Mouse (Mus musculus): ENCODE measurements at regions not wholly inside any gene's neighbourhood (a gene's known extent, or its start where the extent isn't known, plus 50 kb on each side); places are given as distances from the start of the nearest gene placed in this dataset.

DNA sequence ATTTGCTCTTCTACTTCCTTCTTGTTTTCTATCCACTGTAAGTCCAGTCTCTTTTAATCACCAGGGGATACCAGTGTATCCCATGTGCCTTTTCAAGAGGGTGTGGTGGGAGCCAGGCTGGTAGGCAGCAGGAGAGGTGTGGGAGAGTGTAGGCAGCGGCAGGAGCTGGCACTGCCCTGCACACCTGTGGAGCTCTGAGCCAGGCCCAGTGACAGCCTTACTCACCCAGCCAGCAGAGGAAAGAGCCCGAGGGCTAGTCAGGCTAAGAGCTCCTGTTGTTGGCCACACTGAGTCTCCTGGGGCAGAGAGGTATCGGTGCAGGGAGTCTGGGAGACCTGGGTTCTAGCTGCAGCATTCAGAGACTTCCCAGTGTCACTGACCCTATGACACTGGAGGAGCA is 145.5 kb upstream of the Tmem45b start:
- no peaks in the 10 kb centered on the region for H3K36me3 ChIP-seq
- no peaks in the 10 kb centered on the region for H3K27me3 ChIP-seq
- H3K4me2 ChIP-seq: no peak overlapping the region
- H3K9me3 ChIP-seq: no peaks in the 10 kb centered on the region
- 70% methylated on average over 3 of the region's 3 CpGs for WGBS
- H3K9ac ChIP-seq: no peak overlapping the region
- ATAC-seq (ENCODE audit: insufficient number of reproducible peaks, low FRiP score, low TSS enrichment, low read depth): no peak
- H3K27ac ChIP-seq: no peak overlapping the region
- peaks cover 23% of the 10 kb centered on the region for H3K4me1 ChIP-seq
- H3K4me3 ChIP-seq: no peak overlapping the region

GRCm38 (mm10) chr9:31608084-31608870 is 144.0 kb upstream of the Tmem45b start:
- Histone ChIP-seq H3K27ac (peak overlapping the region; percentile 47), H3K4me3 (no peak overlapping the region), H3K4me1 (peaks cover 28% of the 10 kb centered on the region), H3K36me3 (no peaks in the 10 kb centered on the region), H3K9ac (no peak overlapping the region), H3K27me3 (no peaks in the 10 kb centered on the region), H3K9me3 (no peaks in the 10 kb centered on the region), H3K4me2 (no peak overlapping the region)
- ATAC-seq (ENCODE audit: insufficient number of reproducible peaks, low FRiP score, low TSS enrichment, low read depth): 0 out of 2 replicates have a peak, but pooled peaks have one; percentile 52
- WGBS: 33% methylated on average over 8 of the region's 8 CpGs

- 83% methylated on average over 6 of the region's 6 CpGs for WGBS
- H3K4me1 ChIP-seq: peaks cover 28% of the 10 kb centered on the region
- no peaks in the 10 kb centered on the region for H3K9me3 ChIP-seq
- no peak overlapping the region for H3K4me3 ChIP-seq
- no peak overlapping the region for H3K9ac ChIP-seq
- no peak overlapping the region for H3K4me2 ChIP-seq
- no peak for ATAC-seq (ENCODE audit: insufficient number of reproducible peaks, low FRiP score, low TSS enrichment, low read depth)
- H3K27me3 ChIP-seq: no peaks in the 10 kb centered on the region
- no peaks in the 10 kb centered on the region for H3K36me3 ChIP-seq
- no peak overlapping the region for H3K27ac ChIP-seq
Measured at GRCm38 (mm10) chr9:31606936-31607335, 142.7 kb upstream of the Tmem45b start.

DNA sequence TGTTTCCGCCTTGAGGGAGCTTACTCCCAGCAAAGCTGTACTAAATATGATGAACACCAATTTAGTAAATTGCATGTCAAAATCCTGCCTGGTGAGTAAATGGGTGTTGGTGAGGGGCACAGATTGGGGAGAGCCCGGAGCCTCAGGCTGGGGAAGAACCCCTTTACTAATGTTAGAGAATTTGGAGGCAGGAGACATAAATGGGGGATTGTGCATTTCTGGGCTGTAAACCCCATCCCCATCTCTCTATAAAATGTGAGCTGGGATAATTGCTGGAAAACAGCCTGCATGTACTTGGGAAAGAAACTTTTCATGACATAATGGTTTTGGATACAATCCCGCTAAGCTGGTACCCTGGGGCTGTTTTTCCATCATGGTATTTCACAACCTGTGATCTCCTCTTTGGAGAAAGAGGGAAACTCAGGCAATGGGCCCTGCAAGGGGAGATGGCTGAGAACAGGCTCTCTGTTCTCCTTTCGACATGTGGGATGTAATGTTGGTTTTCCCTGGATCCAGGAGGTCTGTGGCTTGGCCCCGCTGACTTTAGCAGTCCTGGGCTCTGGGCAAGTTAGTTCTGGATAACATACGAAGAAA is 140.3 kb upstream of the Tmem45b start:
- ATAC-seq (ENCODE audit: insufficient number of reproducible peaks, low FRiP score, low TSS enrichment, low read depth): peak; percentile 61; the same call in 1 of the 2 replicates
- Histone ChIP-seq H3K27ac (peak overlapping the region; percentile 69), H3K9ac (no peak overlapping the region), H3K27me3 (no peaks in the 10 kb centered on the region), H3K9me3 (no peaks in the 10 kb centered on the region), H3K4me3 (no peak overlapping the region), H3K4me2 (no peak overlapping the region), H3K4me1 (peaks cover 21% of the 10 kb centered on the region), H3K36me3 (no peaks in the 10 kb centered on the region)
- 36% methylated on average over 6 of the region's 6 CpGs for WGBS

GRCm38 (mm10) chr9:31602707-31603106 is 138.4 kb upstream of the Tmem45b start:
- H3K4me3 ChIP-seq: no peak overlapping the region
- H3K4me1 ChIP-seq: peaks cover 11% of the 10 kb centered on the region
- ATAC-seq (ENCODE audit: insufficient number of reproducible peaks, low FRiP score, low TSS enrichment, low read depth): no peak
- H3K9ac ChIP-seq: no peak overlapping the region
- no peaks in the 10 kb centered on the region for H3K36me3 ChIP-seq
- WGBS: 88% methylated on average over 4 of the region's 4 CpGs
- H3K4me2 ChIP-seq: no peak overlapping the region
- no peaks in the 10 kb centered on the region for H3K9me3 ChIP-seq
- no peak overlapping the region for H3K27ac ChIP-seq
- no peaks in the 10 kb centered on the region for H3K27me3 ChIP-seq

DNA sequence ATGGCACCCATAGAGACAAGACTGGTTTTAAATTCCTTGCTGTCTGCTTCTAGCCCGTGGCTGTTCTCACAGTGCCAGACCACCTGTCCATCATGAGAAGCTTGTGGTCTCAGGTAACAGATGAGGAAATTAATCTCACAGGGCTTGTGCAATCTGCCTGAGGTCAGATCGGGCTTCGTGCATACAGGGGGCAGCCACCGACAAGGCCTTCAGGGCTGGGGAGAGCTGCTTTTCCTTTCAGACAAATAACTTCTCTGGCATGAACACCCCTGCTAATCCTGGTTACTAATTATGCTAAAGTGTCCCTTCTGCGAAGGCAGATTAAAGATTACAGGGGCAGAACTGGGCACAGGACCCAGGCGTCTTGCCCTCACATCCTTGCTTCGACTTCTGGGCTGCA is 130.8 kb upstream of the Tmem45b start:
- Histone ChIP-seq H3K9ac (no peak overlapping the region), H3K4me2 (no peak overlapping the region), H3K4me1 (no peaks in the 10 kb centered on the region), H3K4me3 (no peak overlapping the region), H3K9me3 (no peaks in the 10 kb centered on the region), H3K36me3 (no peaks in the 10 kb centered on the region), H3K27me3 (no peaks in the 10 kb centered on the region), H3K27ac (no peak overlapping the region)
- ATAC-seq (ENCODE audit: insufficient number of reproducible peaks, low FRiP score, low TSS enrichment, low read depth): no peak
- 48% methylated on average over 7 of the region's 7 CpGs for WGBS

DNA sequence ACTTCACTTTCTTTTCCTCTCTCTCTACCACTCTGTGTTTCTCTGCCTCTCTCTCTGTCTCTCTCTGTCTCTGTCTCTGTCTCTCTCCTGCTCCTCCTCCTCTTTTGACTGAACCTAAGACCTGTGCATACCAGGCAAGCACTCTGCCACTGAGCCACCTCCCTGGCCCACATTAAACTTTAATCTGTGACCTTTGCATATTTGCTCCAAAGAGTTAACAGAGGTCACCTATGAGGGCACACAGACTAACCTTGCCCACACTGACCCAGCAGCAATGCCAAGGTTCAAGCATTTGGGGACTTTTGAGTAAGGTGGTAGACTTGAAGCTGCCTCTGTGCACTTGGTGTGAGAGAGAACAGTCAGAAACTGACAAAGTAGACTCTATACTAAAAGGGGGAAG is 123.4 kb upstream of the Tmem45b start:
- no peak overlapping the region for H3K27ac ChIP-seq
- no peak for ATAC-seq (ENCODE audit: insufficient number of reproducible peaks, low FRiP score, low TSS enrichment, low read depth)
- H3K4me3 ChIP-seq: no peak overlapping the region
- peaks cover 15% of the 10 kb centered on the region; the same call in 1 of the 2 replicates for H3K4me1 ChIP-seq
- no peaks in the 10 kb centered on the region for H3K36me3 ChIP-seq
- H3K9ac ChIP-seq: no peak overlapping the region
- H3K9me3 ChIP-seq: no peaks in the 10 kb centered on the region
- H3K27me3 ChIP-seq: peaks cover 4% of the 10 kb centered on the region; the same call in 1 of the 2 replicates
- no peak overlapping the region for H3K4me2 ChIP-seq

- Histone ChIP-seq H3K27ac (peak overlapping the region; percentile 33; the same call in 1 of the 2 replicates), H3K4me3 (no peak overlapping the region), H3K4me1 (peaks cover 15% of the 10 kb centered on the region; the same call in 1 of the 2 replicates), H3K36me3 (no peaks in the 10 kb centered on the region), H3K9ac (no peak overlapping the region), H3K27me3 (peaks cover 9% of the 10 kb centered on the region), H3K4me2 (no peak overlapping the region), H3K9me3 (no peaks in the 10 kb centered on the region)
- 37% methylated on average over 10 of the region's 10 CpGs for WGBS
- no peak for ATAC-seq (ENCODE audit: insufficient number of reproducible peaks, low FRiP score, low TSS enrichment, low read depth)
Measured at GRCm38 (mm10) chr9:31583983-31584382, 119.7 kb upstream of the Tmem45b start.

DNA sequence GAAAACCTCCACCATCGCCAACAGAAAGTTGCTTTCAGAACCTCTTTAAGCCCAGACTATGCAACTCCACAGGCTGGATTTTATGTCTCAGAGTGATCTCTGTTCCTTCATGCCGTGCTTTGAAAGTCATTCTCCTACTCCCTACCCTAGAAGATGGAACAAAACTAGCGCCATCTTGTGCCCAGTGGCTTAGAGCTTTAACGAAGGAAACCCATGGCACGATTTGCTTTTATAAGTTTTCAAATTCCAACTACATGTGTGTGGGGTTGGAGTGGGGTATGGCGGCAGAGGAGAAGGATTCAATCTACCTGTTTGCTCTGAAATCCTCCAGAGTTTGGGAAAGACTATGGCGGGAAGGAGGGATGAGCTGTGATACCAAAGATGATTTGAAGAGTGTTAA is 118.7 kb upstream of the Tmem45b start:
- Histone ChIP-seq H3K9ac (no peak overlapping the region), H3K9me3 (no peaks in the 10 kb centered on the region), H3K36me3 (no peaks in the 10 kb centered on the region), H3K4me1 (peaks cover 15% of the 10 kb centered on the region; the same call in 1 of the 2 replicates), H3K27me3 (peaks cover 9% of the 10 kb centered on the region), H3K4me2 (no peak overlapping the region), H3K27ac (no peak overlapping the region), H3K4me3 (no peak overlapping the region)
- ATAC-seq (ENCODE audit: insufficient number of reproducible peaks, low FRiP score, low TSS enrichment, low read depth): no peak
- WGBS: 76% methylated on average over 7 of the region's 7 CpGs

DNA sequence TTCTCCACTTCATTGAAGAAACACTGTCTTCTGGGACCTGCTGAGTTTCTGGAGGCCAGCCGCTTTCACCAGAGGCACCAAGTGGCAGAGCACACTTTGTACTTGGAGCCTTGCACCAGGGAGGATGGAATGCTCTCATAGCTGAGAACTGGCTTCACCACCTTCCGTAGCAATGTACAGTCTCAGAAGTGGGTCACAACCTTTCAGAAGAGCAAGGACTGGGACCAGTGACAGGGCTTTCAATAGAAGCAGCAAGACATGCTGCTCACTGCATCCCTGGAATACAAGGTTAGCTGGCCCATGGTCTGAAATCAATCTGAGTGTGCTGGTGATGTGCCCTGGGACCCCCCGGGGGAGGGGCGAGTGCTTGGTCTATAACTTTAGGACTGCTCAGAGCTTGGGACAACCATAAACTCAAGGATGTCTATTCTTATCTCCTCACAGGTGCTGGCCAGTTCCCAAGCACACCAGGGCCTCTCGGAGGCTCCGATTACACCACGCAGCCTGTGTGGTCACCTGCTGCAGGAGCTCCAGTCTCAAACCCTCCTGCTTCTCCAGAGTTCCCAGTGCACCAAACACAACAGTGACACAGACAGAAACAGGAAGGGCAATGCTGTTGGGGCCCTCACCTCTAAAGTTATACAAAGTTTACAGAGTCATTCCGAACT is 114.4 kb upstream of the Tmem45b start:
- Histone ChIP-seq H3K4me3 (no peak overlapping the region), H3K9me3 (no peaks in the 10 kb centered on the region), H3K27me3 (peaks cover 5% of the 10 kb centered on the region), H3K4me1 (peaks cover 5% of the 10 kb centered on the region; the same call in 1 of the 2 replicates), H3K36me3 (no peaks in the 10 kb centered on the region), H3K27ac (no peak overlapping the region; the same call in 1 of the 2 replicates), H3K4me2 (no peak overlapping the region), H3K9ac (no peak overlapping the region)
- 84% methylated on average over 8 of the region's 8 CpGs for WGBS
- no peak; the same call in 1 of the 2 replicates for ATAC-seq (ENCODE audit: insufficient number of reproducible peaks, low FRiP score, low TSS enrichment, low read depth)

- Histone ChIP-seq H3K4me3 (no peak overlapping the region), H3K27me3 (peaks cover 4% of the 10 kb centered on the region), H3K9me3 (no peaks in the 10 kb centered on the region), H3K9ac (no peak overlapping the region), H3K36me3 (no peaks in the 10 kb centered on the region), H3K4me2 (no peak overlapping the region), H3K4me1 (no peaks in the 10 kb centered on the region), H3K27ac (no peak overlapping the region)
- WGBS: 41% methylated on average over 7 of the region's 7 CpGs
- ATAC-seq (ENCODE audit: insufficient number of reproducible peaks, low FRiP score, low TSS enrichment, low read depth): no peak
Measured at GRCm38 (mm10) chr9:31577066-31577465, 112.8 kb upstream of the Tmem45b start.

DNA sequence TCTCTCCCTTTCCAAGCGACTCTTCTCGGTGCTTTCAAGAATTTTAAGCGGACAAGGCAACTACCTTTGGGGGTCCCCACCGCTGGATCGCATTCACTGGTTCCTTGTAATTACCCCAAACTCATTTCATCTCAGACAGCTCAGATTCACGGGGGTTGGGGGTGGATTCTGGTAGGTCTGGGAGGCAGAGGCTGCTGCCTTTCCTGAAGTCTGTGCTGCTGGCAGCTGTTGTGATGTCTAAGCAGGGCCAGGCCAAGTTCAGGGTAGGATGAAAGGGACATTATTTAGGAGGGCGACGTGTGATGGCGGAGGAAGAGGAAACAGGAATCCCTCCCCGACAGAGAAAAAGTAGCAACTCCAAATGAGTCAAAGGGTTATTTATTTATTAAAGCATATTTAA is 102.8 kb upstream of the Tmem45b start:
- H3K4me1 ChIP-seq: peaks cover 8% of the 10 kb centered on the region; the same call in 1 of the 2 replicates
- H3K9me3 ChIP-seq: peaks cover 4% of the 10 kb centered on the region; the same call in 1 of the 2 replicates
- WGBS: 57% methylated on average over 10 of the region's 10 CpGs
- H3K36me3 ChIP-seq: no peaks in the 10 kb centered on the region
- no peaks in the 10 kb centered on the region for H3K27me3 ChIP-seq
- H3K4me3 ChIP-seq: no peak overlapping the region
- 0 out of 2 replicates have a peak overlapping the region, but pooled peaks have one; percentile 27 for H3K27ac ChIP-seq
- H3K9ac ChIP-seq: no peak overlapping the region
- no peak overlapping the region for H3K4me2 ChIP-seq
- no peak for ATAC-seq (ENCODE audit: insufficient number of reproducible peaks, low FRiP score, low TSS enrichment, low read depth)

Data from limb, embryonic 15.5 days (tissue).